Mouse (Mus musculus): ENCODE measurements around the gene 1700024G13Rik.

Gene 1700024G13Rik

GRCm38 (mm10) chr14:32332515-32333445 is 55.4 kb downstream of the 1700024G13Rik start:
- no peak for DNase-seq (ENCODE audit: low read depth, low spot score)

- no peak for DNase-seq (ENCODE audit: low read depth, low spot score)
These were observed 60.8 kb downstream of the 1700024G13Rik start for GRCm38 (mm10) chr14:32327366-32327765.
